Mouse (Mus musculus): ENCODE results near the gene Myo18b.

GRCm38 (mm10) chr5:112740651-112741050 lies 155.5 kb downstream of the Myo18b start:
- TF ChIP-seq POLR2A (IDR thresholded peaks at IDR 0.05; ENCODE audit: borderline replicate concordance, insufficient read depth, low read length) (no peak), CTCF (IDR thresholded peaks at IDR 0.05; ENCODE audit: borderline replicate concordance, insufficient read depth, low read depth, low read length) (peak; percentile 63; the same call in 1 of the 2 replicates)
